Mouse (Mus musculus) midbrain, embryonic 14.5 days (tissue): ENCODE data around the gene Cmc2. TPM values are rescaled to one million over a fixed set of nuclear protein-coding genes. Genes with fewer than 3 reads are reported as not detected.

Source experiments
- ATAC-seq: fragments of 200-750 bp; cut with Nextera tagmentation; 2 replicates; pipeline ENCODE4 v1.8.0; 2017; ENCODE audit warnings: moderate number of reproducible peaks, moderate library complexity; ENCODE audit not compliant: low FRiP score, low TSS enrichment
- DNase-seq: peaks from one replicate; pipeline ENCODE4 v3.0.0-alpha.2; 2015
- H3K27ac ChIP-seq: fragments of 300-500 bp; sonication (generic); replicated peaks from 2 replicates; pipeline ENCODE4 v1.5.1; 2014; ENCODE audit warnings: mild to moderate bottlenecking, low read depth, low read length, moderate library complexity
- H3K27me3 ChIP-seq: fragments of 300-500 bp; sonication (generic); 2 replicates; pipeline ENCODE4 v1.6.1; 2014; ENCODE audit warnings: low read length, control low read depth, mixed read lengths; ENCODE audit not compliant: control insufficient read depth, insufficient read depth
- H3K36me3 ChIP-seq: fragments of 300-500 bp; sonication (generic); 2 replicates; pipeline ENCODE4 v1.6.1; 2014; ENCODE audit warnings: low read length, control low read depth; ENCODE audit not compliant: control insufficient read depth, insufficient read depth
- H3K4me1 ChIP-seq: fragments of 300-500 bp; sonication (generic); 2 replicates; pipeline ENCODE4 v1.6.1; 2014; ENCODE audit warnings: mild to moderate bottlenecking, antibody characterized with exemption, low read length, control low read depth; ENCODE audit not compliant: control insufficient read depth, insufficient read depth
- H3K4me2 ChIP-seq: fragments of 300-500 bp; sonication (generic); 2 replicates; pipeline ENCODE4 v1.6.1; 2014; ENCODE audit warnings: mild to moderate bottlenecking, low read length, moderate library complexity
- H3K4me3 ChIP-seq: fragments of 300-500 bp; sonication (generic); replicated peaks from 2 replicates; pipeline ENCODE4 v1.5.1; 2014; ENCODE audit warnings: low read depth, low read length
- H3K9ac ChIP-seq: fragments of 300-500 bp; sonication (generic); replicated peaks from 2 replicates; pipeline ENCODE4 v1.6.1; 2014; ENCODE audit warnings: mild to moderate bottlenecking, low read length, moderate library complexity
- H3K9me3 ChIP-seq: fragments of 300-500 bp; sonication (generic); 2 replicates; pipeline ENCODE4 v1.6.1; 2016; ENCODE audit warnings: low read length, control low read depth, mixed read lengths; ENCODE audit not compliant: control insufficient read depth
- WGBS: fragments of 180-500 bp; shearing (Covaris S2); extraction: QIAGEN DNeasy Blood & Tissue Kit; methylation state at CpG from one replicate; pipeline ENCODE4 v1.1.7; 2014; 5-methylcytosine and 5-hydroxymethylcytosine counted together
- polyA plus RNA-seq: library from polyadenylated mRNA; unstranded; fragments of >200 nt; fragmentation: Nextera tagmentation; extraction: Ambion mirVana; gene quantifications from 2 replicates; pipeline ENCODE4 v1.2.1, GENCODE M21; 2014

Gene Cmc2
- polyA plus RNA-seq, 1 experiment from 2014 or later, result 30.5 TPM

DNA sequence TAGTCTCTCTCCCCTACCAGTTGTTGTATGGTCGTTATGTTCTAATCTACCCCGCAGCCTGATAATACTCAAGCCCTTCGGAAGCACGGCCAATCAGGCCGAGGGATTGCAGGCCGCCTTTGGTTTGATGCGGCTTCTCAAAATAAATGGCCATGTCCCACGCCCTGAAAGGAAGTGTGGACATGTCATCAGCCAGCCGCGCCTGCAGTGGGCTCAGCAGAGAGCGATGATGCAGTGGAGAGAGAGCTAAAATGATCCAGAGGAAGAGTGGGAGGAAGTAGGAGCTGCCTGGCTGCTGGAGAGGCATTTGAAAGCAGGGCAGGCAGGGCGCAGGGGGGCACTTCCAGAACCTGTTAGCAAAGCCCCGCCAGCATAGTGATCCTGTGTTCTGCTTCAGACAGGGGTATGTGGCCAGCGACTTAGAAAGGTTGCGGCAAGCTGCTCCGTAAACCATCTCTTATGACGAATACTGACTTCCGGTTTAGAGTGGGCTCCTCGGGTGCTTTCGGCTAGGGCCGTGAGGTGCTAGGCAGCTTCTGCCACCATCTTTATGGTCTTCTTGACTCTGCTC lies 25.1 kb upstream of the Cmc2 start:
- Histone ChIP-seq H3K9me3 (no peaks in the 10 kb centered on the region), H3K36me3 (0 out of 2 replicates have a peak, but pooled peaks cover 6% of the 10 kb centered on the region), H3K4me1 (peaks cover 15% of the 10 kb centered on the region), H3K4me2 (no peak overlapping the region), H3K4me3 (no peak overlapping the region), H3K27me3 (no peaks in the 10 kb centered on the region), H3K9ac (no peak overlapping the region), H3K27ac (no peak overlapping the region)
- DNase-seq (no peak), ATAC-seq (no peak)
- 89% methylated on average over 21 of the region's 21 CpGs for WGBS

DNA sequence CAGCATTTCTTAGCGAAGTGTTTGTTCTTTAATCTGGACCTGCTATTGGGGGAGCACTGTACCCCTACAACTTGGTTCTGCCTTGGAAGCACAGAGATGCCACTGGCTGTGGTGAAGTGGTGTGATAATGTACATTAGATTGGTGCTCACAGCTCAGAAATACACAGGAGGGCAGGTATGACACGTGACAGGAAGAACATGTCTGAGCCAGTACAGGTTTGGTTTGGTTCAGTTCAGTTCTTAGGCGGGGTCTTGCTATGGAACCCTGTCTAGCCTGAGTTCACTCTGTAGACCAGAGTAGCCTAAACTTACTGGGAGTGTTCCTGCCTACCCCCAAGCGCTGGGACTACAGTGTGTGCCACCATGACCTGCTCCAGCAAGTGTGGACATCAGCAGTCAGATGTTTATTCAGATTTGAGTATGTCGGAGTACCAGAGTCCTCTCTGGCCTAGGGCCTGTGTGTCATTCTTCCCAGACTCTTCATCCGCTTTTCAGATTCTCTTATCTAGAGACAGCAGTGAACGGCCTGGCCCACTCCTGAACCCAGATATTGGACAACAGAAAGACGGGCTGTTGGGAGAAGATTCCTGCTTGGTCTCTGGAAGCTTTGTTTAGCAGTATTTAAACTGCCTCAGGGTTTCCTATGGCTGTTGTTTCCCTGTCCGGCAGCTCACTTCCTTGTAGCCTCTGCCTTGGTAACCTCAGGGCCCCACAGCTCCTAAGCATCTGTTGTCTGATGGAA lies 24.1 kb upstream of the Cmc2 start:
- Histone ChIP-seq H3K27ac (no peak overlapping the region), H3K9ac (0 out of 2 replicates have a peak overlapping the region, but pooled peaks have one; percentile 4), H3K4me2 (no peak overlapping the region), H3K4me3 (no peak overlapping the region), H3K4me1 (peaks cover 15% of the 10 kb centered on the region), H3K36me3 (0 out of 2 replicates have a peak, but pooled peaks cover 6% of the 10 kb centered on the region), H3K27me3 (no peaks in the 10 kb centered on the region), H3K9me3 (no peaks in the 10 kb centered on the region)
- WGBS, result 89% methylated on average over 9 of the region's 9 CpGs
- no peak for ATAC-seq
- no peak for DNase-seq

DNA sequence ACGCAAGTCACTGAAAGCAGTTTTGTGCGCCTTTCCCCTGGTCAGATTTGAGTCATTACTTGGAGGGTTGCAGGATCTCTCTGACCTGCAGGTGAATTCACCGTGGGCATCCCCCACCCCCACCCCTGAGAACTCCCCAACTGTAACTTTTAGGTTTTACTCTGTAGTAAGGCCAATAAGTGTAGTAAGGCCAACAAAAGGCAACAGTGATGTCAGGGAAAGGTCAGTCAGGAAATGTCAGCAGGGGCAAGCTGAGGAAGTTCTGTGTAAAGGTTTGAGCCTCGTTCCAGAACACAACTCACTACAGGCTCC lies 23.1 kb upstream of the Cmc2 start:
- H3K36me3 ChIP-seq, result 0 out of 2 replicates have a peak, but pooled peaks cover 6% of the 10 kb centered on the region
- ATAC-seq (no peak), DNase-seq (no peak)
- WGBS, result 19% methylated on average over 4 of the region's 4 CpGs
- H3K4me2 ChIP-seq, result peak overlapping the region; percentile 96
- H3K9me3 ChIP-seq, result no peaks in the 10 kb centered on the region
- H3K27ac ChIP-seq, result no peak overlapping the region
- peaks cover 15% of the 10 kb centered on the region for H3K4me1 ChIP-seq
- peak overlapping the region; percentile 99 for H3K4me3 ChIP-seq
- H3K9ac ChIP-seq, result peak overlapping the region; percentile 92
- H3K27me3 ChIP-seq, result no peaks in the 10 kb centered on the region

DNA sequence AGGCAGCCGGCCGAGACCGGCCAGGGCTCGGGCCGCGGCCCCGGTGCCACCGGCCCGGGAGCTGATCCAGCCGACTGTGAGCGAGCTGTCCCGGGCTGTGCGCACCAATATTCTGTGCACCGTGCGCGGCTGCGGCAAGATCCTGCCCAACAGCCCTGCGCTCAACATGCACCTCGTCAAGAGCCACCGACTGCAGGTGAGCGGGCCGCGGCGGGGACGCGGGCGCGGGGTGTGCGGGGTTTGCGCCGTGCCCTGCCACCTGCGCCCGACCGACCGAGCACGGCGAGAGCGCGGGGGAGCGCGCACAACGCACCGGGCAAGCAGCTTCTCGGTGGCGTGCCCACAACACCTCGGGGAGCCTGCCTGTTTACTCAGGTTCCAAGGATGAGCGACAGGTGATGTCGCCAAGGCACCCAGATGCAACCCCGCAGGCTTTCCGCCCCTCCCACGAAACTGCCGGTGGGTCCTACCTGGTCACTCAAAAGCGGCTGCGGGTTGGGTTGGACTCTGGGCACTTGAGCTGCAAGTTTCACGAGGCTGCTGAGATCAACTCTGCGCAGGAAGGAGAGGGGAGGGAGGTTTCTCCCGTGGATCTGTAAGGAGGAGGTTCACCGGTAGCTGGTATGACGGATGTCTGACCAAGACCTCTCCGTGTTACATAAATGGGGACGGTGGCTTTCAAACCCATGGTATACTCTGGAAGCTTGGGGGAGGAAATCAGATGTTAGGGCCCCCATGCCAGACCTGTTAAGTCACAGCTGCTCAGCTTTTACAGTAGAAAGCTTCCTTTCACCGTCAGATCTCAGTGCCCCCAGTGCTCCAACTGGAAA lies 22.5 kb upstream of the Cmc2 start:
- WGBS, result under 1% methylated on average over 62 of the region's 62 CpGs
- Histone ChIP-seq H3K27ac (peak overlapping the region; percentile 68), H3K4me3 (peak overlapping the region; percentile 99), H3K36me3 (0 out of 2 replicates have a peak, but pooled peaks cover 6% of the 10 kb centered on the region), H3K27me3 (no peaks in the 10 kb centered on the region), H3K9ac (peak overlapping the region; percentile 92), H3K4me1 (peaks cover 15% of the 10 kb centered on the region), H3K9me3 (no peaks in the 10 kb centered on the region), H3K4me2 (peak overlapping the region; percentile 96)
- DNase-seq (peak; percentile 48), ATAC-seq (peak; percentile 83)

DNA sequence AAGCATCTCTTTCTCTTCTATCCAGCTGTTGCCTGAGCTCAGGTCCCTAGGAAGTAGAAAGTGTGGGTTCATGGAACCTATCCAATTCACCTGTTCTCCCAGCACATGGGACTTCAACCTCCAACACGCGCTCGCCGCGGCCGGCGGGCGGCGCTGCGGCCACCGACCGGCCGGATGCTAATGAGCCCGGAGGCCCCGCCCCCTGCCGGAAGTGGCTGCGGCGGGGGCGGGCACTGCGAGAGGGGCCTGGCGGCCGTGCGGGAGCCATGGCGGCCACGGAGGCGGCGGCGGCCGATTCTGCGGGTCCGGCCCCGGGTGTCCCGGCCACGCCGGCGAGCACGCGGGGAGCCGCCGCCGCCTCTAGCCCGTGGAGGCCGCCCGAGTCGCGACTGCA lies 21.9 kb upstream of the Cmc2 start, which contains the start of gene Atmin:
Gene Atmin (plus strand): TSS at position 233 of the 394 bp plus-strand sequence.
- H3K4me2 ChIP-seq, result peak within 1 kb of the TSS; percentile 96
- H3K36me3 ChIP-seq, result 0 out of 2 replicates have a peak, but pooled peaks cover 6% of the 10 kb centered on the region
- H3K9me3 ChIP-seq, result no peaks in the 10 kb centered on the region
- no peaks in the 10 kb centered on the region for H3K27me3 ChIP-seq
- DNase-seq (peak; percentile 97), ATAC-seq (peak; percentile 91)
- H3K4me3 ChIP-seq, result peak within 1 kb of the TSS; percentile 99
- peak within 1 kb of the TSS; percentile 68 for H3K27ac ChIP-seq
- H3K4me1 ChIP-seq, result peaks cover 15% of the 10 kb centered on the region
- under 1% methylated on average over 28 of the region's 46 CpGs for WGBS
- peak within 1 kb of the TSS; percentile 92 for H3K9ac ChIP-seq

DNA sequence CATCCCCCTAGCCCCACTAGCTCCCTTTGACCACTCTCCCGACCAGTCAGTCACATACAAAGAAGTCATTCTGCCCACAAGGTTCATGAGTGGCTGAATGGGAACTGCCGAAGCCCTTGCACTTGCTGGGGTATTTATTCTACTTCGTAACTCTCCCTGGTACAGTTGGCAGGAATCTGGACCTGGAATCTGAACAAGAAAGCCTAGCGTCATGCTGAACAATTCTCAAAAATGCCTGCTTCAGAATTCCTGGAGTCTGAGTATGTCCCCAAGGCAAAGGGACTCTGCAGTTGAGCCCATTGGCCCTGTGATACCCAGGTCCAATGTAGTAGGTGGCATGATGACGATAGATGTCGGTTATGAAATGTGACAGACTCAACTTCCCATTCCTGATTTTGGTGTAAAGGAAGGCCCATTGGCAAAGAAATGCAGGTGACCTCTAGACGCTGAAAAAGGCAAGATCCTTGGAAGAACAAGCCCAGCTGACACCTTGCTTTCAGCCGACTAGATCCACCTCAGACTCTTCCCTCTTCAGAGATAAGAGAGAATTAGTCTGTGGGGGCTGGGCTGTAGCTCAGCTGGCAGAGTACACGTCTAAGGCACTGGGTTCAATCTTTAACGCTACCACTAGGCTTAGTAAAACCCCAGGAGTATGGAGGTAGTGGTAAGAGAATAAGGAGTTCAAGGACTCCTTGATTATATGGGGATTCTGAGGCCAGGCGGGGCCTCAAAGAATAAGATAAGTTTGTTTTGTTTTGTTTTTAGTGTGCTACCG lies 21.2 kb upstream of the Cmc2 start:
- 0 out of 2 replicates have a peak, but pooled peaks cover 6% of the 10 kb centered on the region for H3K36me3 ChIP-seq
- 79% methylated on average over 12 of the region's 12 CpGs for WGBS
- H3K4me2 ChIP-seq, result peak overlapping the region; percentile 32; the same call in 1 of the 2 replicates
- H3K9me3 ChIP-seq, result no peaks in the 10 kb centered on the region
- ATAC-seq (no peak), DNase-seq (peak; percentile 5)
- H3K27ac ChIP-seq, result no peak overlapping the region
- H3K9ac ChIP-seq, result no peak overlapping the region
- H3K4me3 ChIP-seq, result no peak overlapping the region
- no peaks in the 10 kb centered on the region for H3K27me3 ChIP-seq
- peaks cover 15% of the 10 kb centered on the region for H3K4me1 ChIP-seq

DNA sequence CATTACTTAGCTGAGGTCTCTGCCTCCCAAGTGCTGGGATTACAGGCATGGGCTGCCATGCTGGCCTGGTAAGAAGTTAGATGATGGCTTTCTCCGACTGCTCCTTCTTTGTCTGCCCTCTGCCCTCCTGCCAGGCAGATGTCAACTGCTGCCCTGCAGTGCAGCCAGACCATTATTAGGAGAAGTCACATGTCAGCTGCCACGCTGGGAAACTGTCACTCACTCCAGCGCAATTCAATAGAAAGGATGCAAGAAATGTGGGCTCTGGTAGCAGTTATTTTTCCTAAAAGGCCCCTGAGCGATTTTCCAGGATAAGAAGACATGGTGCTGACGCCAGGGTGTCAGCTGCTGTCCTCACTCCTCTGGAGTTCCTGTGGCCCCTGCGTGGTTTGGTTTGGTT lies 14.3 kb upstream of the Cmc2 start:
- DNase-seq, result no peak
- Histone ChIP-seq H3K9ac (no peak overlapping the region), H3K36me3 (peaks cover 14% of the 10 kb centered on the region; the same call in 1 of the 2 replicates), H3K27ac (no peak overlapping the region), H3K4me3 (no peak overlapping the region), H3K4me2 (no peak overlapping the region), H3K27me3 (no peaks in the 10 kb centered on the region), H3K9me3 (no peaks in the 10 kb centered on the region), H3K4me1 (no peaks in the 10 kb centered on the region)
- WGBS, result 24% methylated on average over 6 of the region's 6 CpGs
- ATAC-seq, result no peak

DNA sequence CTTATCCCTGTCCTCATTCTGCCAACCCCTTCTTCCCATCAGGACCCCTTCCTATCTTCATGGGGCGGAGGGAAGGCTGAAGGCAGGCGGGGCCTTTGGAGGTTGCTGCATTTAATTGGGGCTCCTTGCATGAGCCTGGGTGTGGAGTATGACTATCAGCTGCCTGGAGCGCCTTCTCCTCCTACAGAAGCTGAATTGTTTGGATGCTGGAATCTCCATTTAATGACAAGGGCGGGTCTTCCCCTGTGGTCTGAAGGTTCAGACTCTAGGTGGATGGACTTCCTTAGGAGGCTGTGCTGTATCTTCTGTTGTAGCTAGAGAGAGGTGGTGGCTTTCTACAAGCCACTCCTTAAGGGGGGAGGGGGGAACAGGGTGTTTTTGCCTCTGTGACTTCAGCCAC lies 13.7 kb upstream of the Cmc2 start:
- H3K9ac ChIP-seq, result no peak overlapping the region
- DNase-seq, result no peak
- WGBS, result 96% methylated on average over 4 of the region's 4 CpGs
- no peak for ATAC-seq
- H3K27me3 ChIP-seq, result no peaks in the 10 kb centered on the region
- no peak overlapping the region for H3K4me3 ChIP-seq
- no peaks in the 10 kb centered on the region for H3K9me3 ChIP-seq
- peaks cover 14% of the 10 kb centered on the region; the same call in 1 of the 2 replicates for H3K36me3 ChIP-seq
- no peak overlapping the region for H3K27ac ChIP-seq
- no peaks in the 10 kb centered on the region for H3K4me1 ChIP-seq
- H3K4me2 ChIP-seq, result no peak overlapping the region
